Mouse (Mus musculus) megakaryocyte progenitor cell, adult 5-6 weeks (primary cell): ENCODE measurements around the gene 4931409K22Rik. TPM values are rescaled to one million over a fixed set of nuclear protein-coding genes. Genes with fewer than 3 reads are reported as not detected.

Source experiments
- ATAC-seq: replicated peaks from 2 replicates; pipeline ENCODE4 v1.8.0; 2016; ENCODE audit warnings: mild to moderate bottlenecking, moderate TSS enrichment, inconsistent platforms; ENCODE audit not compliant: poor library complexity
- total RNA-seq, 2 experiments: library from RNA; stranded (forward) in 1 of 2; stranded (reverse) in 1 of 2; fragments of 157-497, 149-512 nt in 1 of 2; fragments of 200-1000 nt in 1 of 2; gene quantifications; 2 replicates each; pipeline versions ENCODE4 v1.2.3 to v1.2.4; 2015 to 2017

Gene 4931409K22Rik
- total RNA-seq, 2 experiments from 2014 or later = not detected

DNA sequence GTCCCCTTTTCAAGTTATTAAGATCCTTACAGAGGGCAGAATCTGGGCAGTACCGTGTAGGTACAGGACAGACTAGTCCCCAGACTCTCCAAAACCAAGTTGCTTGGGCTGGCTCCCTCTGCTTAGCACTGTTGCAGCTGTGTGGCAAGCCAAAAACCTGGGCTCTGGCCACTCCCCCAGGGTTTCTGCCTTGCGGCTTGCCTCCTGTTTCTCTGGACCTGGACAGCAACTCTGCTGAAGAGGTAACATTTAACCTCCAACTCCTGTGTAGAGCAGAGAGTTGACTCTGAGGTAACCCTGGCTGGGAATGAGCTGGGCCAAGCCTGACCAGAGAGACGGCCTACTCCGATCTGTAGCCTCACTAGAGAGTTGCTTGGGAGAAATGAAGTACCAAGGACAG is 53.8 kb downstream of the 4931409K22Rik start:
- ATAC-seq = no peak

DNA sequence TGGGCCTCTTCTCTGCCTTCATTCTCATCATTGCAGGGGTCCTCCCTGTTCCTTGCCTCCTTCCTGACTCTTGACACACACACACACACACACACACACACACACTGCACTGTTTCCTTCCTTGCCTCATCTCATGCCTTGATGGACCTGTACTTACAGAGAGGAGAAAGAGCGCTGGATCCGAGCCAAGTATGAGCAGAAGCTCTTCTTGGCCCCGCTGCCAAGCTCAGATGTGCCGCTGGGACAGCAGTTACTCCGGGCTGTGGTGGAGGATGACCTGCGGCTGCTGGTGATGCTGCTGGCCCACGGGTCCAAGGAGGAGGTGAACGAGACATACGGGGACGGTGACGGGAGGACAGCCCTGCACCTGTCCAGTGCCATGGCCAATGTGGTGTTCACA is 55.8 kb downstream of the 4931409K22Rik start:
- no peak for ATAC-seq

DNA sequence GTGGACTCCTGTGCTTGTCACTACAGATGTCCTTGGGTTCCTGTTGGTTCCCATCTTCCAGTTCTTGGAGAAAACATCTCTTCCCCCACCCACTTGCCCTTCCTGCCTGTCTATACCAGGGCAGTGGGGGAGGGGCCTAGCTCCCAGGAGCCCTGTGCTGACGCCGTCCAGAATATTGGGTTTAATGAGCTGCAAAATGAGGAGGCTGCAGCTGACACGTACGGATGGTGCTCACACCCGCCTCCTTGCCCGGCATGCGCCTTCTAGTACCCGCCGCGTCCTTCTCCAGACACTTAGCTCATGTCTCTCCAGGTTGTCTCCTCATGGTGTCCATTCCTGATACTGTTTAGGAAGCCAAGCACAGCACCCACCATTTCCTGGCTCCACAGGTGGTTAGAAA is 57.5 kb downstream of the 4931409K22Rik start:
- no peak for ATAC-seq

DNA sequence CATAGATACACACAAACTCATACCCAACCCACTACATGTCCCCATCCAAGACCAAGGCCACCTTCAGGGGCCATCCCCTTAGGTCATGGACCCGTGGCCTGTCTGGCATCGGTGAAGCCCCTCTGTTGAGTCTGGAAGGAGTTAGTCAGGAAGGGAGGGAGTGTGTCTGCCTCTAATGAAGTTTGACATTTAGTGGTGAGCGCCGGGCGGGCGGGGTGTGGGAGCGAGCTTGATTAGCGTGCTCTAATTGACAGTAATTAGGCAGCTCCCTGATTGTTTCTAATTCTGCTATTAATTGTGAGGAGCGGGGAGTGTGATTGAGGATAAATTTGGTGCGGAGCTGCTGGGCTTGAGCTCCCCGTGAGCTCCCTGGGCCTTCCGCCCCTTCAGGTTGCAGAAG is 59.1 kb downstream of the 4931409K22Rik start:
- ATAC-seq = no peak

DNA sequence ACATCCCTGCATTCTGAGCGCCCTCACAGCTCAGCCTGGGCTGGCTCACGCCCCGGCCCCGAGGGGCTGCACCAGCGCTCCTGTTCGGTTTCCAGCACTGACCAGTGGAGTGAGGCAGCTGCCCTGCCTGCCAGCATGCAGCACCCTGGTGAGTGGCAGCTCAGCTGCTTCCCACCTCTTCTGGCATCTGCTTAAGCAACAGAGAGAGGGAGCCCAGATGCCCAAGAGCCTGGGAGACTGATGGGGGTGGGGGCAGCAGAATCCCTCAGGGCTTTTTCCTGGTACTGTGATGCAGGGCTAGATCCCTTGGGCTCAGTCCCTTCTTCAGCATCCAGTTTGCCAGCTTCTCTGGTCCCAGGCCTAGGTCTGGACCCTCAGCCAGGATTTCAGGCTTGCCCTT is 59.9 kb downstream of the 4931409K22Rik start:
- no peak for ATAC-seq

DNA sequence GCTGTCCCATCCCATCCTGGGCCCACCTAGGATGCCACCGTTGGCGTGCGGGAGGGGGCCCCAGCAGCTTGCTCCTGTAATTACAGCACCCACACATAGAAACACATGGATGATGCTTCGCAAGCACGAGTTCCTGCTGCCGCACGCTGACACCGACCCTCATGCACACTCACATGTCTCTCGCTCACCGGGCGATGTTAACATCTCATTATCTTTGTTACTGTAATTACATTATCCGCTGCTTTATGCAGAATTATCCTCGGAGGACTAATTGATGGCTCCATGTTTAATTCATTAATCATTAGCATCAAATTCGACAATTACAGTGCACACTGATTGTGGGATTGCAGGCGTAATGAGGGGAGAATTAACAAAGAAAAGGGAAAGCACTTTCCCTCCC is 61.6 kb downstream of the 4931409K22Rik start:
- no peak for ATAC-seq

Other genes starting within 250 kb of the 4931409K22Rik start
- gene Kcnh2, start 205.2 kb downstream of the 4931409K22Rik start, total RNA-seq (2015) = not detected in 2 replicates
- gene Kcnh2, start 205.2 kb downstream of the 4931409K22Rik start, total RNA-seq (2017) = 0.12 TPM in 1 of 2 replicates, not detected in the other
- 0.12 TPM in 1 of 2 replicates, not detected in the other for gene Nos3, start 192.0 kb downstream of the 4931409K22Rik start, total RNA-seq (2015)
- not detected in 2 replicates for gene Nos3, start 192.0 kb downstream of the 4931409K22Rik start, total RNA-seq (2017)
- 0.90 and 1.9 TPM in 2 replicates for gene Atg9b, start 164.7 kb downstream of the 4931409K22Rik start, total RNA-seq (2015)
- gene Atg9b, start 164.7 kb downstream of the 4931409K22Rik start, total RNA-seq (2017) = 2.6 and 3.5 TPM in 2 replicates
- gene Abcb8, start 163.1 kb downstream of the 4931409K22Rik start, total RNA-seq (2015) = 23.5 and 30.9 TPM in 2 replicates
- gene Abcb8, start 163.1 kb downstream of the 4931409K22Rik start, total RNA-seq (2017) = 12.2 and 18.1 TPM in 2 replicates
- 0.12 and 0.15 TPM in 2 replicates for gene Asic3, start 143.4 kb downstream of the 4931409K22Rik start, total RNA-seq (2015)
- 0.20 TPM in 1 of 2 replicates, not detected in the other for gene Asic3, start 143.4 kb downstream of the 4931409K22Rik start, total RNA-seq (2017)
- 20.0 TPM in 2 replicates for gene Cdk5, start 133.3 kb downstream of the 4931409K22Rik start, total RNA-seq (2015)
- gene Cdk5, start 133.3 kb downstream of the 4931409K22Rik start, total RNA-seq (2017) = 16.2 and 30.1 TPM in 2 replicates
- 11.4 and 13.1 TPM in 2 replicates for gene Slc4a2, start 133.0 kb downstream of the 4931409K22Rik start, total RNA-seq (2015)
- gene Slc4a2, start 133.0 kb downstream of the 4931409K22Rik start, total RNA-seq (2017) = 19.0 and 24.1 TPM in 2 replicates
- gene Fastk, start 111.5 kb downstream of the 4931409K22Rik start, total RNA-seq (2015) = 35.7 and 44.6 TPM in 2 replicates
- 17.4 and 25.7 TPM in 2 replicates for gene Fastk, start 111.5 kb downstream of the 4931409K22Rik start, total RNA-seq (2017)
- 7.3 and 7.7 TPM in 2 replicates for gene Tmub1, start 109.0 kb downstream of the 4931409K22Rik start, total RNA-seq (2015)
- 13.7 and 14.9 TPM in 2 replicates for gene Tmub1, start 109.0 kb downstream of the 4931409K22Rik start, total RNA-seq (2017)
- gene Agap3, start 104.6 kb downstream of the 4931409K22Rik start, total RNA-seq (2015) = 11.4 and 14.1 TPM in 2 replicates
- gene Agap3, start 104.6 kb downstream of the 4931409K22Rik start, total RNA-seq (2017) = 19.8 and 25.0 TPM in 2 replicates
- gene Gbx1, start 29.6 kb downstream of the 4931409K22Rik start, total RNA-seq (2015) = not detected in 2 replicates
- gene Gbx1, start 29.6 kb downstream of the 4931409K22Rik start, total RNA-seq (2017) = not detected in 2 replicates
- not detected in 2 replicates for gene Asb10, start 15.8 kb downstream of the 4931409K22Rik start, total RNA-seq (2015)
- not detected in 2 replicates for gene Asb10, start 15.8 kb downstream of the 4931409K22Rik start, total RNA-seq (2017)
- gene Abcf2, start 20.7 kb upstream of the 4931409K22Rik start, total RNA-seq (2015) = 45.4 and 46.0 TPM in 2 replicates
- gene Abcf2, start 20.7 kb upstream of the 4931409K22Rik start, total RNA-seq (2017) = 113 and 115 TPM in 2 replicates
- 4.7 and 5.9 TPM in 2 replicates for gene Chpf2, start 29.9 kb upstream of the 4931409K22Rik start, total RNA-seq (2015)
- 12.4 and 35.1 TPM in 2 replicates for gene Chpf2, start 29.9 kb upstream of the 4931409K22Rik start, total RNA-seq (2017)
- gene Smarcd3, start 67.6 kb upstream of the 4931409K22Rik start, total RNA-seq (2015) = not detected in 2 replicates
- gene Smarcd3, start 67.6 kb upstream of the 4931409K22Rik start, total RNA-seq (2017) = 0.08 TPM in 1 of 2 replicates, not detected in the other
- 21.6 and 26.5 TPM in 2 replicates for gene Nub1, start 128.7 kb upstream of the 4931409K22Rik start, total RNA-seq (2015)
- gene Nub1, start 128.7 kb upstream of the 4931409K22Rik start, total RNA-seq (2017) = 33.2 and 40.2 TPM in 2 replicates
- gene Wdr86, start 173.9 kb upstream of the 4931409K22Rik start, total RNA-seq (2015) = 0.07 and 0.64 TPM in 2 replicates
- gene Wdr86, start 173.9 kb upstream of the 4931409K22Rik start, total RNA-seq (2017) = 0.95 TPM in 1 of 2 replicates, not detected in the other
- gene Crygn, start 201.2 kb upstream of the 4931409K22Rik start, total RNA-seq (2015) = not detected in 2 replicates
- not detected in 2 replicates for gene Crygn, start 201.2 kb upstream of the 4931409K22Rik start, total RNA-seq (2017)